Mouse (Mus musculus): ENCODE measurements at regions not wholly inside any gene's neighbourhood (a gene's known extent, or its start where the extent isn't known, plus 50 kb on each side); places are given as distances from the start of the nearest gene placed in this dataset.

DNA sequence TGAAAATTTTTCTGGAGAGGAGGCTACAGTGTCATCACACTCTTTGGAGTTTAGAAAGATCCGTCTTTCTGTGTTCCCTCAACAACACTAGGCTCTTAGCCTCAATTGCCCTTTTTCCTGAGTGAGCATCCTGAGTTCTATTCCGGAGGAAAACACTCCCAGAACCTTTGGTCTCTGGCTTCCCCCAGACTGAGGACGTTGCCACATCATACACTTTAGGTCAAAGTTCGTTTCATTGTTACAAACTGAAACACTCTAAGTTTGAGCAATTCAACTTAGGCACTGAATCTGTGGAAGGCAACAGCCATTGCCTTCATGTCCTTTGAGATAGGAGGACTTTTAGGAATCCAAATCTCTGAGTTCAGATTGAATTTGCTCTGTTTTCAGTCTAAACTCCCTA, 85.0 kb downstream of the Arl4a start:
- TF ChIP-seq CTCF (IDR thresholded peaks at IDR 0.05; ENCODE audit: low read depth), result no peak
- no peak for TF ChIP-seq EP300 (IDR thresholded peaks at IDR 0.05; ENCODE audit: low read depth)

Measured in heart, postnatal 0 days (tissue).